Mouse (Mus musculus) ES-E14 (cell line): ENCODE measurements around the gene Eif2b3.

ENCODE experiments used
- CHD2 ChIP-seq: IDR thresholded peaks from 2 replicates; pipeline ENCODE4 v1.6.1; 2014; ENCODE audit warnings: mild to moderate bottlenecking, low read depth, low read length, inconsistent platforms
- HCFC1 ChIP-seq: IDR thresholded peaks from 2 replicates; pipeline ENCODE4 v1.6.1; 2012; ENCODE audit warnings: low read length, inconsistent platforms, borderline replicate concordance; ENCODE audit not compliant: insufficient read depth
- MAFK ChIP-seq: IDR thresholded peaks from 2 replicates; pipeline ENCODE4 v1.6.1; 2014; ENCODE audit warnings: mild to moderate bottlenecking, low read depth, low read length, inconsistent platforms; ENCODE audit not compliant: insufficient read depth
- ZC3H11A ChIP-seq: IDR thresholded peaks from 2 replicates; pipeline ENCODE4 v1.6.1; 2012; ENCODE audit warnings: low read depth, mild to moderate bottlenecking, inconsistent platforms, low read length, borderline replicate concordance
- ZNF384 ChIP-seq: IDR thresholded peaks from 2 replicates; pipeline ENCODE4 v1.6.1; 2012; ENCODE audit warnings: low read depth, low read length, inconsistent platforms

- TF ChIP-seq HCFC1 (no peak), MAFK (no peak), ZNF384 (no peak), ZC3H11A (no peak), CHD2 (no peak)
Measured at GRCm38 (mm10) chr4:117041283-117041721, 22.1 kb downstream of the Eif2b3 start.
